Mouse (Mus musculus) heart, adult 11 months (tissue): ENCODE measurements around the gene Gm3739.
A peak's percentile ranks its signal among the peaks of the same experiment; 100 is the strongest.
"Not testable (repeated sequence)": the region's sequence is repeated elsewhere in the genome, so short reads cannot be mapped to it uniquely, and the experiment has no call there.

Experiments
- DNase-seq: peaks from one replicate; pipeline ENCODE4 v3.0.0; 2022

The Gm3739 gene

GRCm38 (mm10) chr14:7314661-7315060, at the start of gene Gm3739:
Gm3739 (minus strand) TSS chr14:7315049.
- DNase-seq = peak; percentile 96

DNA sequence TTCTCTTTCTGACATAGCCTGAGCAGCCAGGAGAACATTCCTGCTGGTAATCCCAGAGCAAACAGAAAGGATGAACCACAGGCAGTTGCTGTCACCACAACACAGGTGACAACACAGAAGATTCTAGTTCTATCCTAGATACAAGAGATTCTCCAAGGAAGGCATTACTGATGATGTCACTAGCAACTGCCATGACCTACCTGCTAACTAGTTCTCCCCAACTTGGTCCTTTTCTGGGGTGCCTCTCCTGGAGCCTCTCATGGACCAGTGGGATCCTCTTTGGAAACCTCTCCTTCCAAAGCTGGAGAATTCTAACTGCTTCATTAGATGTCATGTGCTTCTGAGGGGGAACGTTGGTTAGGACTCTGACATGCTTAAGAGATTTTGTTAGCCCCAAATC, 17.4 kb upstream of the Gm3739 start, which contains the start of gene Gm5797:
Gm5797 (minus strand) TSS at position 101 of the 400 bp plus-strand sequence.
- not testable (repeated sequence) for DNase-seq

DNA sequence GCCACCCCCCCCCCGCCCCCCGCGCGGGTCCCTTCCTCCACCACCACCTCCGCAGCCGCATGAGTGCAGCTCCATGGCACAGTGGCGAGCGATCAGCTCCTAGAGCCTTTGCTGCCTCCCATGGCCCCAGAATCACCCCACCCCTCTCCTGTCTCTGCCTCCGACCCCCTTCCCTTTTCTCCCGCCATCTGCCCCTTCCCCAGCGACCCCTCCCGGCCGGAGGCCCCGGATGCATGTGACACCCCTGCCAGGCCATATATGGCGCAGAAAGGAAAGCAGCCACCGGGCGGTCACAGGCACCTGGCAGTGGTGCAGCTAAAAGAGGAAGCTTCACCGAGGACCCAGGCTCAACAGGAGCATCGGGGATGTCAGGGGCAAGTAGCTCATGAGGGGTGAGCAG, 244 bp upstream of the Gm3739 start:
- peak; percentile 91 for DNase-seq

DNA sequence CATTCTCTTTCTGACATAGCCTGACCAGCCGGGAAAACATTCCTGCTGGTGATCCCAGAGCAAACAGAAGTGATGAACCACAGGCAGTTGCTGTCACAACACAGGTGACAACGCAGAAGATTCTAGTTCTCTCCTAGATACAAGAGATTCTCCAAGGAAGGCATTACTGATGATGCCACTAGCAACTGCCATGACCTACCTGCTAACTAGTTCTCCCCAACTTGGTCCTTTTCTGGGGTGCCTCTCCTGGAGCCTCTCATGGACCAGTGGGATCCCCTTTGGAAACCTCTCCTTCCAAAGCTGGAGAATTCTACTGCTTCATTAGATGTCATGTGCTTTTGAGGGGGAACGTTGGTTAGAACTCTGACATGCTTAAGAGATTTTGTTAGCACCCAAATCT, 50.2 kb downstream of the Gm3739 start, which contains the start of gene Gm3727:
Gm3727 (minus strand) TSS at position 101 of the 400 bp plus-strand sequence.
- DNase-seq = not testable (repeated sequence)
